Comparison of ENCODE assay signal across 19 mouse cellular contexts in the genomic region with DNA sequence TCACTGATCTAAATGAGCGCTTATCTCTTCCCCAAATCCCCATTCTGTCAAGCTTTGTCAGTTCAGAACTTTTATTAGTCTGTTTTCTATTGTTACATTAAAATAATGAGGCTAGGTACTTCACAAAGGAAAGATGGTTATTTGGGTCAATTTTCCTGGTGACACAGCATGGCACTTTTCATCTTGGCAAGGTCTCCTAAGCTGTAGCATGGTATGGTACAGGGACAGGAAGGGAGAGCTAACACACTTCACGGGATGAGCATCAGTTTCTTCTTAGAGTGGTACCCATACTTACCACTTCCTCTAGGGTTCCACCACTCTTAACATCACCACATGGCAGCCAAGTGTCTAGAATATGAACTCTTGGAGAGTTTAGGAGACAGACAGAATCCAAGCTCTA. TPM values are rescaled to one million over a fixed set of nuclear protein-coding genes. Genes with fewer than 3 reads are reported as not detected.
DNase-seq lines count a peak whose midpoint lies in the region; ATAC-seq lines count a peak whose summit lies in the region.
"Had no signal": no experiment of that assay in that cellular context is flagged by ENCODE, and none has a peak within 500 bp of the region (broad histone marks: within the 10 kb centered on the region; RNA-seq: fewer than 3 reads in every experiment).

No protein-coding gene starts in this region.

- no peak for DNase-seq in cerebellum, postnatal 10 days
- peak; percentile 40 for DNase-seq in heart, adult 11 months
- DNase-seq in heart, postnatal 36 days = no peak
- DNase-seq in cerebellum, adult 9-11 months = peak; percentile 46
- no peak for DNase-seq in frontal cortex, postnatal 25 days (ENCODE audit: low spot score in 2 of 2)
- DNase-seq: adrenal gland, postnatal 14 days; B cell, adult 2 months; forebrain, postnatal 0 days; gastrocnemius, adult 2 months; gastrocnemius, postnatal 25 days; heart, postnatal 4 days; kidney, adult 11 months; kidney, adult 9 months had no signal

- intact Hi-C loops in heart, postnatal 36 days (cut with DNase I) = no loop called here

- peak; percentile 56; the same call in 1 of the 2 replicates for ATAC-seq in cerebellum, adult (ENCODE audit: insufficient number of reproducible peaks, low FRiP score, low TSS enrichment)
- no peak for ATAC-seq in inflammation-experienced regulatory T-cells, adult 6 months
- ATAC-seq: CD4-positive, CD25-positive, alpha-beta regulatory T cell, adult 4 months; forebrain, embryonic 13.5 days; forebrain, postnatal 0 days; hindbrain, embryonic 16.5 days had no signal

RNA-seq across cellular contexts. Expression of a gene that starts 13.8 kb away (rescaled TPM):
- 1 to 10 TPM; 8.0 to 8.4 TPM for total RNA-seq in heart, postnatal 36 days (2021)
- not detected for polyA plus RNA-seq in inflammation-experienced regulatory T-cells, adult 6 months (2017; shearing (Covaris generic))
- polyA plus RNA-seq: G1E had no signal

Comparison
In these comparisons a context has a peak if more than half of its experiments do, and no peak if none do; other contexts are left out.
1. DNase-seq: peak in heart, adult 11 months (single experiment) and cerebellum, adult 9-11 months (single experiment); none in cerebellum, postnatal 10 days (0 of 2), heart, postnatal 36 days (0 of 2) and frontal cortex, postnatal 25 days (0 of 2).